Mouse (Mus musculus): ENCODE measurements around the gene Fgfrl1.

GRCm38 (mm10) chr5:108691152-108691551, 1.0 kb upstream of the Fgfrl1 start:
- TF ChIP-seq ZC3H11A (IDR thresholded peaks at IDR 0.05; ENCODE audit: borderline replicate concordance, low read depth, low read length) (no peak), ZNF384 (IDR thresholded peaks at IDR 0.05; ENCODE audit: low read depth, low read length) (no peak), CHD2 (IDR thresholded peaks at IDR 0.05; ENCODE audit: low read depth, low read length) (no peak), HCFC1 (IDR thresholded peaks at IDR 0.05; ENCODE audit: borderline replicate concordance, insufficient read depth, low read length) (no peak)

Measured in ES-E14 (cell line).